Comparison of ENCODE assay signal across 32 mouse cellular contexts in genomic region chr4:154352246-154352645, GRCm38 (mm10). TPM values are rescaled to one million over a fixed set of nuclear protein-coding genes. Genes with fewer than 3 reads are reported as not detected.
DNase-seq lines count a peak whose midpoint lies in the region; ATAC-seq and TF ChIP-seq lines count a peak whose summit lies in the region.
"Had no signal": no experiment of that assay in that cellular context is flagged by ENCODE, and none has a peak within 500 bp of the region (broad histone marks: within the 10 kb centered on the region; RNA-seq: fewer than 3 reads in every experiment).

No protein-coding gene starts in this region.

- no peaks in the 10 kb centered on the region for H3K27me3 ChIP-seq in heart, embryonic 16.5 days (ENCODE audit: control insufficient read depth, insufficient read depth, low read length)
- H3K27me3 ChIP-seq in lung, embryonic 16.5 days (ENCODE audit: control insufficient read depth, insufficient read depth, low read depth, low read length): no peaks in the 10 kb centered on the region; the same call in 1 of the 2 replicates
- no peaks in the 10 kb centered on the region for H3K27me3 ChIP-seq in lung, postnatal 0 days (replicated peaks; ENCODE audit: insufficient read depth, low read length)
- H3K27me3 ChIP-seq: forebrain, embryonic 13.5 days had no signal

- intact Hi-C loops in heart, postnatal 10 days (cut with DNase I): no loop called here

- no peak for ATAC-seq in heart, embryonic 16.5 days (replicated peaks; ENCODE audit: extremely low read depth, insufficient read depth, low FRiP score)
- peak; percentile 27; the same call in 1 of the 2 replicates for ATAC-seq in lung, embryonic 16.5 days (ENCODE audit: low read depth)
- peak; percentile 47 for ATAC-seq in lung, postnatal 0 days
- ATAC-seq in megakaryocyte, adult 5-6 weeks (ENCODE audit: poor library complexity, severe bottlenecking): no peak
- ATAC-seq: CD4-positive, CD25-positive, alpha-beta regulatory T cell, adult 4 months; forebrain, embryonic 13.5 days; forebrain, embryonic 16.5 days; hindbrain, postnatal 0 days; inflammation-experienced regulatory T-cells, adult 6 months had no signal

- WGBS in heart, embryonic 16.5 days: 33% methylated on average over 13 of the region's 13 CpGs
- 26% methylated on average over 13 of the region's 13 CpGs for WGBS in lung, embryonic 16.5 days
- WGBS in lung, postnatal 0 days: 34% methylated on average over 13 of the region's 13 CpGs

- H3K4me2 ChIP-seq in heart, embryonic 16.5 days (ENCODE audit: low read depth, low read length): no peak overlapping the region
- no peak overlapping the region for H3K4me2 ChIP-seq in lung, embryonic 16.5 days (ENCODE audit: low read depth, low read length)
- no peak overlapping the region for H3K4me2 ChIP-seq in lung, postnatal 0 days (replicated peaks; ENCODE audit: low read depth, low read length)
- H3K4me2 ChIP-seq: forebrain, embryonic 13.5 days; hindbrain, embryonic 14.5 days had no signal

- H3K9me3 ChIP-seq in heart, embryonic 16.5 days (replicated peaks; ENCODE audit: control insufficient read depth, low read length): 0 out of 2 replicates have a peak, but pooled peaks cover 2% of the 10 kb centered on the region
- H3K9me3 ChIP-seq in lung, embryonic 16.5 days (ENCODE audit: control insufficient read depth, low read length): 0 out of 2 replicates have a peak, but pooled peaks cover 2% of the 10 kb centered on the region
- H3K9me3 ChIP-seq in lung, postnatal 0 days (ENCODE audit: low read length): no peaks in the 10 kb centered on the region
- H3K9me3 ChIP-seq: forebrain, embryonic 10.5 days; forebrain, embryonic 13.5 days; heart, embryonic 10.5 days had no signal

- no peak for DNase-seq in heart, postnatal 10 days
- no peak for DNase-seq in lung, postnatal 10 days
- DNase-seq in lung, postnatal 0 days (ENCODE audit: low spot score): peak; percentile 53
- DNase-seq in lung, postnatal 36 days: peak; percentile 32
- DNase-seq: adrenal gland, adult 8-10 months; adrenal gland, postnatal 25 days; cerebellum, adult 18-20 months; cerebellum, adult 9-10 months; cerebellum, postnatal 14 days; gastrocnemius, postnatal 10 days; gastrocnemius, postnatal 36 days; heart, adult 2 months; heart, postnatal 4 days had no signal

- peak overlapping the region; percentile 4; the same call in 1 of the 2 replicates for H3K9ac ChIP-seq in heart, embryonic 16.5 days (ENCODE audit: low read length)
- H3K9ac ChIP-seq in lung, embryonic 16.5 days (ENCODE audit: low read length): no peak overlapping the region
- H3K9ac ChIP-seq in lung, postnatal 0 days (replicated peaks; ENCODE audit: low read depth): no peak overlapping the region
- H3K9ac ChIP-seq: forebrain, embryonic 13.5 days; hindbrain, embryonic 14.5 days had no signal

- no peak for TF ChIP-seq CTCF in lung, postnatal 0 days (IDR thresholded peaks at IDR 0.05)

- no peaks in the 10 kb centered on the region for H3K36me3 ChIP-seq in heart, embryonic 16.5 days (ENCODE audit: control insufficient read depth, insufficient read depth)
- no peaks in the 10 kb centered on the region for H3K36me3 ChIP-seq in lung, embryonic 16.5 days (ENCODE audit: control insufficient read depth, insufficient read depth, low read length)
- no peaks in the 10 kb centered on the region for H3K36me3 ChIP-seq in lung, postnatal 0 days (ENCODE audit: insufficient read depth, low read length)

- peaks cover 21% of the 10 kb centered on the region for H3K4me1 ChIP-seq in heart, embryonic 16.5 days (ENCODE audit: control insufficient read depth, insufficient read depth, low read length)
- H3K4me1 ChIP-seq in lung, embryonic 16.5 days (replicated peaks; ENCODE audit: control insufficient read depth, insufficient read depth, low read length): peaks cover 26% of the 10 kb centered on the region
- peaks cover 8% of the 10 kb centered on the region; the same call in 1 of the 2 replicates for H3K4me1 ChIP-seq in lung, postnatal 0 days (ENCODE audit: insufficient read depth, low read depth, low read length)

- peak; percentile 41; the same call in 1 of the 2 replicates for TF ChIP-seq EP300 in lung, postnatal 0 days (IDR thresholded peaks at IDR 0.05)

- no peak overlapping the region for H3K4me3 ChIP-seq in heart, embryonic 16.5 days (ENCODE audit: low read length)
- no peak overlapping the region for H3K4me3 ChIP-seq in lung, embryonic 16.5 days (ENCODE audit: low read length)
- H3K4me3 ChIP-seq in lung, postnatal 0 days (ENCODE audit: low read depth, low read length): no peak overlapping the region
- H3K4me3 ChIP-seq: forebrain, embryonic 10.5 days; forebrain, embryonic 13.5 days; heart, adult 2 months; heart, embryonic 10.5 days had no signal

- no peak overlapping the region; the same call in 1 of the 2 replicates for H3K27ac ChIP-seq in heart, embryonic 16.5 days (ENCODE audit: low read length)
- peak overlapping the region; percentile 60; the same call in 1 of the 2 replicates for H3K27ac ChIP-seq in lung, embryonic 16.5 days (ENCODE audit: low read length)
- H3K27ac ChIP-seq in lung, postnatal 0 days (ENCODE audit: low read length): no peak overlapping the region
- H3K27ac ChIP-seq: forebrain, embryonic 10.5 days; forebrain, embryonic 13.5 days; heart, adult 2 months; hindbrain, embryonic 14.5 days; hindbrain, postnatal 0 days had no signal

RNA-seq across cellular contexts. Expression of gene B230104I21Rik, which starts 16.3 kb away (rescaled TPM):
- 0.17 TPM in 1 of 2 replicates, not detected in the other for polyA plus RNA-seq in heart, embryonic 16.5 days (2015; fragmentation: Nextera tagmentation; extraction: Ambion mirVana)
- not detected for total RNA-seq in heart, postnatal 10 days (2021)
- not detected in 2 replicates for polyA plus RNA-seq in lung, embryonic 16.5 days (2015; fragmentation: Nextera tagmentation; extraction: Ambion mirVana)
- not detected in 2 replicates for polyA plus RNA-seq in lung, postnatal 0 days (2015; fragmentation: Nextera tagmentation; extraction: Ambion mirVana)
- total RNA-seq in megakaryocyte, adult 5-6 weeks (2015): not detected in 2 replicates
- total RNA-seq in megakaryocyte, adult 5-6 weeks (2017): not detected in 2 replicates
- total RNA-seq: adrenal gland, adult 8-10 months; adrenal gland, postnatal 25 days; gastrocnemius, adult 18-20 months; gastrocnemius, postnatal 10 days; gastrocnemius, postnatal 36 days; granulocyte monocyte progenitor cell, adult 5-6 weeks; heart, adult 2 months; heart, postnatal 4 days; hindbrain, postnatal 0 days; MEL had no signal
- polyA plus RNA-seq: C2C12; CD4-positive, CD25-positive, alpha-beta regulatory T cell, adult 4 months; embryonic facial prominence, embryonic 11.5 days; embryonic facial prominence, embryonic 14.5 days; forebrain, embryonic 10.5 days; forebrain, embryonic 16.5 days; heart, adult 2 months; heart, embryonic 10.5 days; heart, postnatal 0 days; hindbrain, embryonic 11.5 days; hindbrain, embryonic 14.5 days; hindbrain, postnatal 0 days; inflammation-experienced regulatory T-cells, adult 6 months had no signal

RNA-seq across cellular contexts. Expression of gene Arhgef16, which starts 50.8 kb away (rescaled TPM):
- polyA plus RNA-seq in heart, embryonic 16.5 days (2015; fragmentation: Nextera tagmentation; extraction: Ambion mirVana): 4.3 and 5.3 TPM in 2 replicates
- total RNA-seq in heart, postnatal 10 days (2021): 1 to 10 TPM in 1 of 2 experiments, under 1 TPM in 1; 0.77 to 1.4 TPM
- 25.4 and 26.0 TPM in 2 replicates for polyA plus RNA-seq in lung, embryonic 16.5 days (2015; fragmentation: Nextera tagmentation; extraction: Ambion mirVana)
- 15.9 and 20.2 TPM in 2 replicates for polyA plus RNA-seq in lung, postnatal 0 days (2015; fragmentation: Nextera tagmentation; extraction: Ambion mirVana)
- not detected in 2 replicates for total RNA-seq in megakaryocyte, adult 5-6 weeks (2015)
- not detected in 2 replicates for total RNA-seq in megakaryocyte, adult 5-6 weeks (2017)
- total RNA-seq: granulocyte monocyte progenitor cell, adult 5-6 weeks; MEL had no signal
- polyA plus RNA-seq: C2C12 had no signal

Comparison
In these comparisons a context has a peak if more than half of its experiments do, and no peak if none do; other contexts are left out.
1. DNase-seq: peak in lung, postnatal 0 days (single experiment) and lung, postnatal 36 days (single experiment); none in heart, postnatal 10 days (0 of 2) and lung, postnatal 10 days (single experiment).
2. ATAC-seq: peak in lung, embryonic 16.5 days (single experiment) and lung, postnatal 0 days (single experiment); none in heart, embryonic 16.5 days (single experiment) and megakaryocyte, adult 5-6 weeks (single experiment).